Mouse (Mus musculus) forebrain, embryonic 11.5 days (tissue): ENCODE measurements at regions not wholly inside any gene's neighbourhood (a gene's known extent, or its start where the extent isn't known, plus 50 kb on each side); places are given as distances from the start of the nearest gene placed in this dataset.
A peak's percentile ranks its signal among the peaks of the same experiment; 100 is the strongest.

Experiments used
- ATAC-seq: fragments of 200-750 bp; cut with Nextera tagmentation; replicated peaks from 2 replicates; pipeline ENCODE4 v1.8.0; 2017; ENCODE audit warnings: moderate TSS enrichment; ENCODE audit not compliant: low FRiP score
- DNase-seq: peaks from one replicate; pipeline ENCODE4 v3.0.0-alpha.2; 2017; ENCODE audit warnings: low spot score
- H3K27ac ChIP-seq: fragments of 300-500 bp; sonication (generic); 2 replicates; pipeline ENCODE4 v1.5.1; 2014; ENCODE audit warnings: low read depth, low read length
- H3K27me3 ChIP-seq: fragments of 300-500 bp; sonication (generic); 2 replicates; pipeline ENCODE4 v1.6.1; 2014; ENCODE audit warnings: mild to moderate bottlenecking, low read length, mixed read lengths; ENCODE audit not compliant: control insufficient read depth, insufficient read depth
- H3K36me3 ChIP-seq: fragments of 300-500 bp; sonication (generic); 2 replicates; pipeline ENCODE4 v1.6.1; 2014; ENCODE audit warnings: mild to moderate bottlenecking, low read length, moderate library complexity, mixed read lengths; ENCODE audit not compliant: control insufficient read depth, insufficient read depth
- H3K4me1 ChIP-seq: fragments of 300-500 bp; sonication (generic); replicated peaks from 2 replicates; pipeline ENCODE4 v1.6.1; 2014; ENCODE audit warnings: low read length, mixed read lengths; ENCODE audit not compliant: control insufficient read depth, insufficient read depth
- H3K4me2 ChIP-seq: fragments of 300-500 bp; sonication (generic); 2 replicates; pipeline ENCODE4 v1.6.1; 2014; ENCODE audit warnings: low read depth, mild to moderate bottlenecking, low read length, moderate library complexity, mixed read lengths; ENCODE audit not compliant: severe bottlenecking
- H3K4me3 ChIP-seq: fragments of 300-500 bp; sonication (generic); 2 replicates; pipeline ENCODE4 v1.5.1; 2014; ENCODE audit warnings: low read depth, low read length
- H3K9ac ChIP-seq: fragments of 300-500 bp; sonication (generic); 2 replicates; pipeline ENCODE4 v1.6.1; 2014; ENCODE audit warnings: low read length
- H3K9me3 ChIP-seq: fragments of 300-500 bp; sonication (generic); 2 replicates; pipeline ENCODE4 v1.6.1; 2016; ENCODE audit warnings: low read length, mixed read lengths; ENCODE audit not compliant: control insufficient read depth
- WGBS: fragments of 180-500 bp; shearing (Covaris S2); extraction: QIAGEN DNeasy Blood & Tissue Kit; methylation state at CpG from one replicate; pipeline ENCODE4 v1.1.7; 2014; 5-methylcytosine and 5-hydroxymethylcytosine counted together

GRCm38 (mm10) chr16:66579551-66579950 is 764.5 kb downstream of the Vgll3 start:
- H3K9me3 ChIP-seq, result no peaks in the 10 kb centered on the region
- H3K36me3 ChIP-seq, result no peaks in the 10 kb centered on the region
- DNase-seq (no peak), ATAC-seq (no peak)
- H3K27me3 ChIP-seq, result no peaks in the 10 kb centered on the region
- H3K4me3 ChIP-seq, result no peak overlapping the region
- no peak overlapping the region for H3K27ac ChIP-seq
- H3K4me1 ChIP-seq, result no peaks in the 10 kb centered on the region
- no peak overlapping the region for H3K9ac ChIP-seq
- 41% methylated on average over 1 of the region's 1 CpGs for WGBS
- no peak overlapping the region for H3K4me2 ChIP-seq

GRCm38 (mm10) chr16:66585698-66586284 is 770.7 kb downstream of the Vgll3 start:
- ATAC-seq, result peak; percentile 65
- no peaks in the 10 kb centered on the region for H3K27me3 ChIP-seq
- 8% methylated on average over 12 of the region's 12 CpGs for WGBS
- no peaks in the 10 kb centered on the region for H3K4me1 ChIP-seq
- no peak overlapping the region for H3K9ac ChIP-seq
- peak; percentile 58 for DNase-seq
- H3K4me2 ChIP-seq, result peak overlapping the region; percentile 36
- H3K4me3 ChIP-seq, result no peak overlapping the region
- no peak overlapping the region for H3K27ac ChIP-seq
- H3K36me3 ChIP-seq, result no peaks in the 10 kb centered on the region
- no peaks in the 10 kb centered on the region for H3K9me3 ChIP-seq

DNA sequence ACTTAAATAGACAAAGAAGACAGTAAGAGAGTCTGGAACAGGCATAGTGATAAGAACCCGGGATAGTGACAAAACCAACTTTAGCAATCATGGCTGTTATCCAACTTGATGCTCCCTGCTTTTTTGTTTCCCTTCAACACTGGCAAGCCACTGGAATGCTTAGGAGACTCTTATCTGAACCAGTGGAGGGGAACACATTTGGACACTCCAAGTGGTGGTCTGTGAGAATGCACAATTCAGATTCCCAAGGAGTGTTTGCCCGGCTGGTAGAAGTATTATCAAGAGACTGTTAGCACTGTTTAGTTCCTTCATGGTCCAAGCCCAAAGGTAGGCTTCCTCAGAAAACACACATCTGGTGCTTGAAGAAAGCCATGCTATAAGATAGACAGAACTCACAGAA is 787.2 kb downstream of the Vgll3 start:
- Histone ChIP-seq H3K4me3 (no peak overlapping the region), H3K36me3 (no peaks in the 10 kb centered on the region), H3K27ac (no peak overlapping the region), H3K4me2 (no peak overlapping the region), H3K27me3 (no peaks in the 10 kb centered on the region), H3K9ac (no peak overlapping the region), H3K9me3 (no peaks in the 10 kb centered on the region), H3K4me1 (no peaks in the 10 kb centered on the region)
- ATAC-seq (peak; percentile 63; the same call in 1 of the 2 replicates), DNase-seq (no peak)
- 42% methylated on average over 2 of the region's 2 CpGs for WGBS

GRCm38 (mm10) chr16:66602686-66603085 is 787.6 kb downstream of the Vgll3 start:
- 32% methylated on average over 3 of the region's 3 CpGs for WGBS
- no peak for DNase-seq

DNA sequence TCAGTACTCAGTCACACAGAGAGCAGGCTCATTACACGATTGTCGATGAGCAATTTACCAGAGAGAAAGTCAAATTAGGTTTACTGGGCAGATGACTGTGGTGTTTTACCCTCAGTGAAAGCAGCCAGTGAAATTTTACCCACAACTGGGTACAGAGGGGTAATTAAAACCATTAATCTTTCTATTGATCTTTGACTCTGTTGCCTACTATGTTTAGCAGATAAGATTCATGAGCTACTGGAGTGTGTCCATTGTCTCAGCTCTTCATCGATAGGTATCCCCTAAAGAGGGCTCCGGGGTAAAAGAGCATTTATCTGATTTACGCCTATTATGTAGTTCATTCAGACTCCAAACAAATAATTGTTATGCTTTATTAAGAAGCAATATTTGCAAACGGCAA is 788.8 kb downstream of the Vgll3 start:
- 38% methylated on average over 6 of the region's 6 CpGs for WGBS
- H3K4me2 ChIP-seq, result no peak overlapping the region
- DNase-seq (no peak), ATAC-seq (no peak)
- no peak overlapping the region for H3K4me3 ChIP-seq
- H3K36me3 ChIP-seq, result no peaks in the 10 kb centered on the region
- no peaks in the 10 kb centered on the region for H3K9me3 ChIP-seq
- no peaks in the 10 kb centered on the region for H3K27me3 ChIP-seq
- H3K4me1 ChIP-seq, result no peaks in the 10 kb centered on the region
- no peak overlapping the region for H3K9ac ChIP-seq
- H3K27ac ChIP-seq, result no peak overlapping the region

More at GRCm38 (mm10) chr16:66602686-66603085, 787.6 kb downstream of the Vgll3 start:
- Histone ChIP-seq H3K4me3 (no peak overlapping the region), H3K4me1 (no peaks in the 10 kb centered on the region), H3K4me2 (no peak overlapping the region), H3K27ac (no peak overlapping the region), H3K9me3 (no peaks in the 10 kb centered on the region), H3K36me3 (no peaks in the 10 kb centered on the region), H3K27me3 (no peaks in the 10 kb centered on the region), H3K9ac (no peak overlapping the region)
- no peak for ATAC-seq
